Mouse (Mus musculus): Measurements from ENCODE around the gene Treh.

Gene Treh

DNA sequence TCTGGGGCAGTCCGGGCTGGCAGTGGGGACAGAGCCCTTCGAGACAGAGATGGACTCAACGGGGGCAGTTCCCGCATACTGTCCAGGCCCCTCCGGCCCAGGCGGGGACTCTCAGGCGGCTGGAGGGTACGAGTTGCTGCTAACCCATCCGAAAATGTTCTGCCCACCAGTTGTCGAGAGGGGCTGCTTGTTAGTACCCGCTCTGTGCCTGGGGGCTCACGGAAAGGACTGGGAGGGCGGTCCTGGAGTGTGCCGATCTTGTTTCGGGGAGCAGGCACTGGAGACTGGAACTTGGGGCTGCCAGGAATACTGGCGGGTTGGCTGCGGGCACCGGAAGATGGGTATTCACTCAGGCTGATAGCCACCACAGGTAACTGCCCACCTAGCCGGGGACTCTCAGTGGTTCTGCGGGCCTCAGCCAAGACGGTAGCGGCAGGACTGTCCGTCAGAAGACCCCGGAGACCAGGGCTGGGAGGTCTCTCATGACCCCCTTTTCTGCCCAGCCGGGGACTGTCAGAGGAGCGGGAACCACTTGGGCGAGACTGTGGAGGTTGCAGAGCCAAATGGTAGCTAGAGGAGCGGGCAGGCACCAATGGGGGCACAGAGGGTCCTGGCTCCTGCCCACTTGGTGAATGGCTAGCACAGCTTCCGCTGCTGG lies 42.8 kb downstream of the Treh start:
- in situ Hi-C loops (cut with MboI, MseI): no loop called here

GRCm38 (mm10) chr9:44716997-44717821 lies 44.2 kb downstream of the Treh start:
- in situ Hi-C loops (cut with MboI, MseI): no loop called here

DNA sequence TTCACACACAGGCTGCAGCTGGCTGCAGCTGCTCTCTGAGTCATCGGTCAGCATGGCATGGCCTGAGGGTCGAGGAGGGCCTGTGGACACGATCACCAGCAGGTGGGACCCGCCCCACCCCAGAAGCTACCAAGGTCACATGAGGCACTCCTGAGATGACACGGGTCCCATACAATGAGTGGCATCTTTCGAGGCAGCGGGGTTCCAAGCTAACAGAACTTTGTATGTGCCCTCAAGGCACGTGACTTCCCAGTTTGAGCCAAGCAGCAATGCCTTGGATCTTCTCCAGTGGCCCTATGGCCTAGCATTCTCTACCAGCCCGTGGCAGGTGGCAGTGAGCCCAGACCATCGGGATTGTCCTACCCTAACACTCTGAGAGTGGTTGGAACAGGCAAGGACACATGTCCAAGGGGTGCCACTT lies 44.8 kb downstream of the Treh start:
- in situ Hi-C loops (cut with MboI, MseI): no loop called here

- in situ Hi-C loops (cut with MboI, MseI): no loop called here
Observed at GRCm38 (mm10) chr9:44718937-44719631, 46.1 kb downstream of the Treh start.

GRCm38 (mm10) chr9:44719632-44720357 lies 46.8 kb downstream of the Treh start:
- in situ Hi-C loops (cut with MboI, MseI): loop anchor here (5.0 kb wide), 1 partner anchor 32 kb away; no protein-coding TSS in a partner anchor

- in situ Hi-C loops (cut with MboI, MseI): loop anchor here (5.0 kb wide), 1 partner anchor 33 kb away; no protein-coding TSS in a partner anchor
Observed at GRCm38 (mm10) chr9:44720358-44721153, 47.5 kb downstream of the Treh start.

DNA sequence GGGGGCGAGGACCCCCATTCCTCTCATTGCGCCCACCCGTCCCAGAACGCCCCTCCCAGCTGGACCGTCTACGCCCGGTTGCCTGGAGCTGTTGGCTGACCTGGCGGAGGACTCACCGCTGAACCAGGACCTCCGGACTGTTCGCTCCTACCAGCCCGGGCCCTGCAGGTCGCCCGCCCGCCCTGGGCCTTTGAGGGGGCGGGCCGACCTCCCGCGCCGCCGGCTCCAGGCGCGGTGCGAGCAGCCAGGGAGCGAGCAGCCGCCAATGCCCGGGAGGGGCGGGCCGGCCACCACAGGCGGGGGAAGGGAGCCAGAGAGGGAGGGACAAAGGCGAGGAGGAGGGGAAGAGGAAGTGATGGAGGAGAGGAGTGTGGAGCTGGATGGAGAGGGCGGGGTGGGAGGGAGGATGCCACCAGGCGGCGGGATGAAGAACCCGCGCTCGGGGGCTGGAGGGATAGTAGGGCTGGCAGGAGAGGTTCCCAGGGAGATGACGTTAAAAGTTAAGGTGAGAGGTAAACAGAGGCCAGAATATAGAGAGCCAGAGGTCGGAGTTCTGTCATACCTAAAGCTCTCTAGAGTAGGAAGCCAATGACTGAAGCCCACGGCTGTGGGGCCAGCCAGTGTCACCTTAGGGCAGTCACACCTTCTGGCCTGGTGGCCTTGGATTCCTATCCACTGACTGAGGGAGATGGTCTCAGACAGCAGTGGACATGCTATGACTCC lies 48.3 kb downstream of the Treh start:
- in situ Hi-C loops (cut with MboI, MseI): loop anchor here (5.0 kb wide), 1 partner anchor 34 kb away; no protein-coding TSS in a partner anchor

GRCm38 (mm10) chr9:44721877-44722186 lies 48.8 kb downstream of the Treh start:
- in situ Hi-C loops (cut with MboI, MseI): loop anchor here (5.0 kb wide), 1 partner anchor 35 kb away; no protein-coding TSS in a partner anchor

DNA sequence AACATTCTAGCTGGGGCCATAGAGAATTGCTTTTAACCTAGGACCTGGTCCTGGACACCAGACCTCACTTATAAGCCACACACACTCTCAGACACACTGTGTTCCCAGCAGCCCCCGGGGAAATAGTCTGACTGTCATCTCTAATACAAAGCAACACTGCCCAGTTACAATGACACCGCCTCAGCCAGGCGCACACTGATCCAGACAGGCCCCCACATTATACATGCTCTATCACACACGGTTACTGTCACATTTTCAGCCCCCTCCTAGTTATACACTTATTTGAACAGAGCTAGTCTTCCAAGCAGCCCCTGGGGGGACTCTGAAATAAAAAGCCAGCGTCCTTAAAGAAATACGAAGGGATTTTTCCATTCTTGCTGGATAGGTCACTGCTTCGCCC lies 49.5 kb downstream of the Treh start:
- in situ Hi-C loops (cut with MboI, MseI): loop anchor here (5.0 kb wide), 1 partner anchor 35 kb away; no protein-coding TSS in a partner anchor

- in situ Hi-C loops (cut with MboI, MseI): loop anchor here (5.0 kb wide), 1 partner anchor 36 kb away; no protein-coding TSS in a partner anchor
Observed at GRCm38 (mm10) chr9:44723008-44723407, 50.0 kb downstream of the Treh start.

- in situ Hi-C loops (cut with MboI, MseI): loop anchor here (5.0 kb wide), 1 partner anchor 36 kb away; no protein-coding TSS in a partner anchor
Observed at GRCm38 (mm10) chr9:44723521-44724041, 50.5 kb downstream of the Treh start.

DNA sequence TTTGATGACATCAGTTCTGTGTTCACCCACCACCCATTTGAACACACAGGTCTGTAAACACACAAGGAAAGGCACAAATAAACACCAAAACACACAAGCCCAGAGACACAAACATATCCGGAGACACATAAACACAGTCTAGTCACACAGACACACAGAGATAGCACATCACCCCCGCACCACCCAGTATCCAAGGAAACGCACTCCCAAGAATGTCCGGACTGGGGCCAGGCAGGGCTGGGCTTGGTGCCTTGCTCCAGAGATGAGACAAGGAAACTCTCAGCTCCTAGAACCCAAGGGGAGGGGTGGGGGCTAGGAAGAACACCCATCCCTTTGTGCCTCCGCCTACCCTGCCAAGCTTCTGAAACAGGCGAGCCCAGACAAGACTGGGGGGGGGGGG lies 51.2 kb downstream of the Treh start:
- in situ Hi-C loops (cut with MboI, MseI): loop anchor here (5.0 kb wide), 1 partner anchor 37 kb away; no protein-coding TSS in a partner anchor

GRCm38 (mm10) chr9:44724665-44725064 lies 51.6 kb downstream of the Treh start:
- in situ Hi-C loops (cut with MboI, MseI): loop anchor here (5.0 kb wide), 1 partner anchor 37 kb away; no protein-coding TSS in a partner anchor

- in situ Hi-C loops (cut with MboI, MseI): no loop called here
Observed at GRCm38 (mm10) chr9:44726431-44727146, 53.6 kb downstream of the Treh start.

GRCm38 (mm10) chr9:44727441-44727840 lies 54.4 kb downstream of the Treh start:
- in situ Hi-C loops (cut with MboI, MseI): no loop called here

GRCm38 (mm10) chr9:44732130-44732549 lies 59.1 kb downstream of the Treh start:
- in situ Hi-C loops (cut with MboI, MseI): no loop called here

GRCm38 (mm10) chr9:44732921-44733530 lies 60.0 kb downstream of the Treh start:
- in situ Hi-C loops (cut with MboI, MseI): no loop called here

Measured in T-helper 1 cell (primary cell).